Mouse (Mus musculus) limb, embryonic 12.5 days (tissue): Measurements from ENCODE around the gene Yjefn3. TPM values are rescaled to one million over a fixed set of nuclear protein-coding genes. Genes with fewer than 3 reads are reported as not detected.
A peak's percentile ranks its signal among the peaks of the same experiment; 100 is the strongest.

Experiments
- ATAC-seq: fragments of 200-750 bp; cut with Nextera tagmentation; 2 replicates; pipeline ENCODE4 v1.8.0; 2017; ENCODE audit warnings: low read depth, moderate TSS enrichment; ENCODE audit not compliant: insufficient number of reproducible peaks, insufficient read depth, low FRiP score, low TSS enrichment
- H3K27ac ChIP-seq: fragments of 300-500 bp; sonication (generic); 2 replicates; pipeline ENCODE4 v1.5.1; 2016; ENCODE audit warnings: mild to moderate bottlenecking, moderate library complexity
- H3K27me3 ChIP-seq: fragments of 300-500 bp; sonication (generic); 2 replicates; pipeline ENCODE4 v1.6.1; 2016; ENCODE audit warnings: mild to moderate bottlenecking, moderate library complexity
- H3K36me3 ChIP-seq: fragments of 300-500 bp; sonication (generic); 2 replicates; pipeline ENCODE4 v1.6.1; 2016; ENCODE audit warnings: mild to moderate bottlenecking, moderate library complexity
- H3K4me1 ChIP-seq: fragments of 300-500 bp; sonication (generic); replicated peaks from 2 replicates; pipeline ENCODE4 v1.6.1; 2016
- H3K4me2 ChIP-seq: fragments of 300-500 bp; sonication (generic); 2 replicates; pipeline ENCODE4 v1.6.1; 2016; ENCODE audit warnings: mild to moderate bottlenecking, moderate library complexity
- H3K4me3 ChIP-seq: fragments of 300-500 bp; sonication (generic); replicated peaks from 2 replicates; pipeline ENCODE4 v1.5.1; 2016; ENCODE audit warnings: mild to moderate bottlenecking
- H3K9ac ChIP-seq: fragments of 300-500 bp; sonication (generic); replicated peaks from 2 replicates; pipeline ENCODE4 v1.6.1; 2016; ENCODE audit warnings: mild to moderate bottlenecking, moderate library complexity
- H3K9me3 ChIP-seq: fragments of 300-500 bp; sonication (generic); 2 replicates; pipeline ENCODE4 v1.6.1; 2016; ENCODE audit warnings: mild to moderate bottlenecking, moderate library complexity
- WGBS: fragments of 180-500 bp; shearing (Covaris S2); methylation state at CpG from one replicate; pipeline ENCODE4 v1.1.7; 2016; 5-methylcytosine and 5-hydroxymethylcytosine counted together
- polyA plus RNA-seq: library from polyadenylated mRNA; unstranded; fragments of >200 nt; fragmentation: Nextera tagmentation; extraction: Ambion mirVana; gene quantifications from 2 replicates; pipeline ENCODE4 v1.2.1, GENCODE M21; 2016

The Yjefn3 gene
- polyA plus RNA-seq, 1 experiment from 2014 or later, result 7.4 TPM

DNA sequence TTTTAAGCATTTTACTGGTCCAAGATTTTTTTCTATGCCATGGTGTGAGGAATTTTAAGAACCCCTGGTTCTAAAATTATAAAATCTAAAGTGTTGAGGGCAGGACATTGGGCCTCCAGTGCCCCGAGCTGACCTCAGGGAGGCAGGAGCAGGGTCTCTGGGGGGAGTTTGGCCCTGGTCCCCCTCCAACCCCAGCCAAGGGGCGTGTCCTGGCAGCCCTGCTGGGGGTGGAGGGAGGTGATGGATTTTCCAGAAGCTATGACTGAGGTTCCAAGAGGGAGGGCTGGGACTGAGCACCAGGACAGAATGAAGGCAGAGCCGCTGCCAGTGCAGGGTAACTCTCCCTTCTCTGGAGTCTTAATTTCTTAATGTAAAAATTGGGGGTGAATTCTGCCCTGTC lies 24.5 kb downstream of the Yjefn3 start:
- Histone ChIP-seq H3K27me3 (peaks cover 72% of the 10 kb centered on the region), H3K4me3 (no peak overlapping the region), H3K36me3 (no peaks in the 10 kb centered on the region), H3K27ac (no peak overlapping the region), H3K4me1 (peaks cover 14% of the 10 kb centered on the region), H3K4me2 (no peak overlapping the region), H3K9ac (no peak overlapping the region), H3K9me3 (no peaks in the 10 kb centered on the region)
- ATAC-seq, result no peak
- WGBS, result 62% methylated on average over 3 of the region's 3 CpGs

- H3K9me3 ChIP-seq, result no peaks in the 10 kb centered on the region
- ATAC-seq, result no peak
- H3K9ac ChIP-seq, result no peak overlapping the region
- H3K4me1 ChIP-seq, result peaks cover 14% of the 10 kb centered on the region
- H3K27ac ChIP-seq, result no peak overlapping the region
- WGBS, result 88% methylated on average over 4 of the region's 4 CpGs
- peaks cover 66% of the 10 kb centered on the region for H3K27me3 ChIP-seq
- no peaks in the 10 kb centered on the region for H3K36me3 ChIP-seq
- H3K4me3 ChIP-seq, result no peak overlapping the region
- no peak overlapping the region for H3K4me2 ChIP-seq
Measured at GRCm38 (mm10) chr8:69877396-69877795, 25.1 kb downstream of the Yjefn3 start.

DNA sequence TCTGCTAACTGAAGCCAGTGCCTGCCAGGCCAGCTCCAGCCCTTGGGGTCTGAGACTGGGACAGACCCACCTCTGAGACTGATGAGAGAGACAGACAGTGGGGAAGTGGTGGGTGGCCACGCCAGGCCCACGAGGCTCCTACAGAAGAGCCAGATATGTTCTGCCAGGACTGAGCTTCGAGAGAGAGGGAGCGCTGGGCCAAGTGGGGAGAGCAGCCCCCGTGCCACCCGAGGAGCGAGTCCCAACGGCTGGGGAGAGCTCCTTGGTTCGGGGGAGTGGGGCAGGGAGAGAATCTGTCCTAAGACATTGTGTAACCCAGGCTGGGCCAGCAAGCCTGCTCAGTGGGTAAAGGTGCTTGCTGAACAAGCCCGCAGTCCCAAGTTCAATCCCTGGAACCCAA lies 25.5 kb downstream of the Yjefn3 start:
- H3K9me3 ChIP-seq, result no peaks in the 10 kb centered on the region
- ATAC-seq, result no peak
- H3K9ac ChIP-seq, result no peak overlapping the region
- H3K4me1 ChIP-seq, result peaks cover 12% of the 10 kb centered on the region
- H3K36me3 ChIP-seq, result no peaks in the 10 kb centered on the region
- WGBS, result 80% methylated on average over 10 of the region's 10 CpGs
- H3K4me2 ChIP-seq, result no peak overlapping the region
- no peak overlapping the region for H3K27ac ChIP-seq
- peaks cover 62% of the 10 kb centered on the region for H3K27me3 ChIP-seq
- H3K4me3 ChIP-seq, result no peak overlapping the region

DNA sequence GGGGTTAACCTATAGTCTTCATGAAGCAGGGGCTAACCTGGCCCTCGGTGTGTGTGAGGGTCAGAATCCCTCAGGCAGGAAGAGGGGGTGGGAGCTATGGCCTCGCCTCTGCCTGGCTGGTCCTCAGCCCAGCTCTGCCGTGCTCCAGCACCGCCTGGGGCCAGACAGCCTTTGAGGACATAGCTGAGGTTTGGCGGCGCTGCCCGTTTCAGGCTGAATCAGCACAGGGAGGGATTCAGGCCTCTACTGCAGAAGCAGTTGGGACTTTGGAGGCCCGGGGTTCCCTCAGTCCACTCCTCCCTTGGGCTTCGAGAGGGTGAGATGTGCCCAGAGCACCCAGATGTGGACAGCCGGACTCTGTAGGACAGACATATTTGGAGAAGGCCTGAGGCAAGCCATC lies 26.4 kb downstream of the Yjefn3 start:
- Histone ChIP-seq H3K27ac (no peak overlapping the region), H3K9ac (no peak overlapping the region), H3K4me2 (no peak overlapping the region), H3K9me3 (no peaks in the 10 kb centered on the region), H3K27me3 (peaks cover 53% of the 10 kb centered on the region), H3K36me3 (no peaks in the 10 kb centered on the region), H3K4me1 (peaks cover 3% of the 10 kb centered on the region), H3K4me3 (no peak overlapping the region)
- ATAC-seq, result no peak
- 48% methylated on average over 10 of the region's 10 CpGs for WGBS

GRCm38 (mm10) chr8:69874654-69875053 lies 27.9 kb downstream of the Yjefn3 start:
- no peak overlapping the region for H3K4me3 ChIP-seq
- H3K27me3 ChIP-seq, result peaks cover 39% of the 10 kb centered on the region
- H3K9me3 ChIP-seq, result no peaks in the 10 kb centered on the region
- no peak overlapping the region for H3K4me2 ChIP-seq
- H3K4me1 ChIP-seq, result no peaks in the 10 kb centered on the region
- H3K36me3 ChIP-seq, result no peaks in the 10 kb centered on the region
- H3K9ac ChIP-seq, result no peak overlapping the region
- ATAC-seq, result no peak
- no peak overlapping the region for H3K27ac ChIP-seq
- WGBS, result 84% methylated on average over 13 of the region's 13 CpGs

GRCm38 (mm10) chr8:69874155-69874554 lies 28.4 kb downstream of the Yjefn3 start:
- peaks cover 34% of the 10 kb centered on the region for H3K27me3 ChIP-seq
- H3K4me3 ChIP-seq, result no peak overlapping the region
- 12% methylated on average over 9 of the region's 9 CpGs for WGBS
- H3K9me3 ChIP-seq, result no peaks in the 10 kb centered on the region
- H3K4me1 ChIP-seq, result no peaks in the 10 kb centered on the region
- H3K36me3 ChIP-seq, result no peaks in the 10 kb centered on the region
- ATAC-seq, result no peak
- H3K9ac ChIP-seq, result no peak overlapping the region
- no peak overlapping the region for H3K27ac ChIP-seq
- H3K4me2 ChIP-seq, result no peak overlapping the region

GRCm38 (mm10) chr8:69870907-69871306 lies 31.6 kb downstream of the Yjefn3 start:
- ATAC-seq, result 0 out of 2 replicates have a peak, but pooled peaks have one; percentile 22
- Histone ChIP-seq H3K4me2 (no peak overlapping the region), H3K36me3 (no peaks in the 10 kb centered on the region), H3K4me1 (no peaks in the 10 kb centered on the region), H3K27me3 (peaks cover 1% of the 10 kb centered on the region), H3K9ac (no peak overlapping the region), H3K9me3 (no peaks in the 10 kb centered on the region), H3K4me3 (no peak overlapping the region), H3K27ac (no peak overlapping the region)
- WGBS, result 82% methylated on average over 6 of the region's 6 CpGs

DNA sequence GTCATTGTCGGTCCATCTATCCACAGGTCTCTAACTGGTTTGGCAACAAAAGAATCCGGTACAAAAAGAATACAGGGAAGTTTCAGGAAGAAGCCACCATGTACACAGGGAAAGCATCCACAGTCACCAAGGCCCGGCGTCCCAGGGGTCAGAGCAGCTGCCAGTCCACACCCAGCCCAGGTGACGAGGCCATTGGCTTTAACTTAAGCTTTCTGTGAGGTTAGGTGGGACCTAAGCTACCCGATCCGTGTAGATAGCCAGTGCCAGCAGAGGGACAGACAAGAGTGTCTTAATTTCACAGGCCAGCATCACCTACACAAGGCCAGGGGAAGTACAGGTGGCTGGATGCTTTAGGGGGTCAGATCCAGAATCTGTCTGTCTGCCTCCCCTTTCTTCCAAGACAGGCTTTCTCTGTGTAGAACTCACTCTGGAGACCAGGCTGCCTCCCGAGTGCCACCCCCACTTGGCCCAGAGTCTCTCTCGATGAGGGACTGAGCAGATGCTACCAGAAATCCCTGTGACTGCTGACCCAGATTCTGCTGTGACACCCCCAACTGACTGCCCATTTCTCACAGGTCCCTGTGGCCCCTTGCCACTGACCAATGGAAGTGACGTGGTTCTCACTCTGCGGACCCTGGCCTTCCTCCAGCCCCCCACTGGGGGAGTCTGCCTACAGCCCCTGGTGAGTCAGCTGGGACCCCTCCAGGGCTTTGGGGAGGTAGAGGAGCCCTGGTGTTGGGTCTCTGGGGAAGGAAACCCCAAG lies 32.3 kb downstream of the Yjefn3 start:
- H3K4me3 ChIP-seq, result no peak overlapping the region
- no peak overlapping the region for H3K27ac ChIP-seq
- no peak for ATAC-seq
- H3K9ac ChIP-seq, result no peak overlapping the region
- H3K27me3 ChIP-seq, result no peaks in the 10 kb centered on the region; the same call in none of the 2 replicates
- no peaks in the 10 kb centered on the region for H3K36me3 ChIP-seq
- H3K4me2 ChIP-seq, result no peak overlapping the region
- H3K4me1 ChIP-seq, result no peaks in the 10 kb centered on the region
- no peaks in the 10 kb centered on the region for H3K9me3 ChIP-seq
- 84% methylated on average over 11 of the region's 11 CpGs for WGBS

DNA sequence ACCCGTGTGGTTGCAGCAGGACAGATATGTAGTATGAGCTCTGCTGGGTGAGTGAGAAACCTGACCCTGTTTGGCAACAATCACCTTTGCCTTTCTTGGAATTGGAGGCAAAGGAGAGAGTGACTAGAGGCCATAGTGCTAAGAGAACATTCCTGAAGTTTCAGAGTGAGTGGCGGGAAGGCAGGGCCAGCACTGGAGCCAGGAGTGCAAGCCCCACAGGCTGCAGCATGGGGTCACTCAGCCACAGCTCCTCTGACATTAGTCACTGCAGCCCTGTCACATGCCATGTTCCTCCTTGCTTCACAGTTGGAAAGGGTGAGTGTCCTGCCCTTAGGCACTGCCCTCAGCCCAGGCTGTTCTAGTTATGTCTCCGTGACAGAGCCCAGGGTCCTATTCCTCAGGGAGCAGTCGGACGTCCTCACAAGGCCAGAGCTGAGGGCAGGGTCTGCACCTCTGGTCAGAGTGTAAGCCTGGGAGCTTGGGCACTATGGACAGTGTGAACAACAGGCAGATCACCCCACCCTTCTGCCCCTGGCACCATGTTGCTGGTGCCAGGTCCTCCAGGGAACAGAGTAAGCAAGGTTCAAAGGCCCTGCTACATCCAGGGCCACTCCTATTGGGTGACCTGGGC lies 34.7 kb downstream of the Yjefn3 start:
- H3K4me3 ChIP-seq, result no peak overlapping the region
- H3K27ac ChIP-seq, result no peak overlapping the region
- H3K9ac ChIP-seq, result no peak overlapping the region
- H3K27me3 ChIP-seq, result no peaks in the 10 kb centered on the region; the same call in 1 of the 2 replicates
- H3K4me2 ChIP-seq, result no peak overlapping the region
- H3K36me3 ChIP-seq, result 0 out of 2 replicates have a peak, but pooled peaks cover 5% of the 10 kb centered on the region
- 72% methylated on average over 5 of the region's 5 CpGs for WGBS
- ATAC-seq, result no peak
- no peaks in the 10 kb centered on the region for H3K4me1 ChIP-seq
- H3K9me3 ChIP-seq, result no peaks in the 10 kb centered on the region

GRCm38 (mm10) chr8:69864180-69864579 lies 38.3 kb downstream of the Yjefn3 start:
- ATAC-seq, result no peak
- Histone ChIP-seq H3K4me1 (no peaks in the 10 kb centered on the region), H3K9ac (no peak overlapping the region), H3K4me3 (no peak overlapping the region), H3K36me3 (0 out of 2 replicates have a peak, but pooled peaks cover 8% of the 10 kb centered on the region), H3K9me3 (no peaks in the 10 kb centered on the region), H3K27me3 (no peaks in the 10 kb centered on the region), H3K4me2 (no peak overlapping the region), H3K27ac (no peak overlapping the region)
- WGBS, result 73% methylated on average over 5 of the region's 5 CpGs

GRCm38 (mm10) chr8:69863387-69864020 lies 39.0 kb downstream of the Yjefn3 start:
- 87% methylated on average over 5 of the region's 5 CpGs for WGBS
- H3K4me3 ChIP-seq, result no peak overlapping the region
- 0 out of 2 replicates have a peak, but pooled peaks cover 8% of the 10 kb centered on the region for H3K36me3 ChIP-seq
- no peaks in the 10 kb centered on the region for H3K27me3 ChIP-seq
- no peak overlapping the region for H3K4me2 ChIP-seq
- no peak overlapping the region for H3K9ac ChIP-seq
- no peaks in the 10 kb centered on the region for H3K4me1 ChIP-seq
- no peak overlapping the region for H3K27ac ChIP-seq
- H3K9me3 ChIP-seq, result no peaks in the 10 kb centered on the region
- no peak for ATAC-seq
